Mouse (Mus musculus): ENCODE data around the gene Hist2h3b.

Hist2h3b gene

GRCm38 (mm10) chr3:96268051-96268775 is at the start of gene Hist2h3b:
Gene Hist2h3b (plus strand): TSS chr3:96268654.
- in situ Hi-C loops (cut with MboI), result loop anchor here (5.0 kb wide), 1 partner anchor 46 kb away; the partner anchor contains the start of genes Hist2h2ac and Hist2h2be

DNA sequence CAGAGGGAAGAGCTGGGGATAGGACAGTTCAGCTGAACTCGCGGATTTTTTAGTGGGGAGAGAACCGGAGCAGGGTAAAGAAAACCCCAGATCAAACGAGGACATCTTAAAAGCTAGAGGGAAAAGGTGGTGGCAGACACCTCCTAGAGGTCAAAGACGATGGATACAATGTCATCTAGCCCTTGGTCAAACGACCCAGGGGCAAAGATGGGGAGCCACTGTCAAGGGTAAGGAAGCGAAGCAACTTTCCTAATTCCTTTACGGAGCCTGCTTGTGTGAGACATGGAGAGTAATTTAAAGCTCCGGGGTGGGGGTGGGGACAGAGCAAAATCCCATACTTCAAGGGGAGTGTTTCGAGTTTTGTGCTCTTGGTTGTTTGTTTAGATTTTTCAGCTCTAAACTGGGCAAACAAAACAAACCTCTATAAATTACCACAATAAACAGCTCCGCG is 49.2 kb upstream of the Hist2h3b start:
- in situ Hi-C loops (cut with MboI), result no loop called here

GRCm38 (mm10) chr3:96219661-96220130 is 48.8 kb upstream of the Hist2h3b start, which contains the start of the genes Bola1 and Hist2h2ab:
Gene Bola1 (minus strand): TSS chr3:96219709.
Gene Hist2h2ab (plus strand): TSS chr3:96219865.
- in situ Hi-C loops (cut with MboI), result loop anchor here (5.0 kb wide), 1 partner anchor 48 kb away; the partner anchor contains the start of genes Hist2h2bb and Hist2h3b

DNA sequence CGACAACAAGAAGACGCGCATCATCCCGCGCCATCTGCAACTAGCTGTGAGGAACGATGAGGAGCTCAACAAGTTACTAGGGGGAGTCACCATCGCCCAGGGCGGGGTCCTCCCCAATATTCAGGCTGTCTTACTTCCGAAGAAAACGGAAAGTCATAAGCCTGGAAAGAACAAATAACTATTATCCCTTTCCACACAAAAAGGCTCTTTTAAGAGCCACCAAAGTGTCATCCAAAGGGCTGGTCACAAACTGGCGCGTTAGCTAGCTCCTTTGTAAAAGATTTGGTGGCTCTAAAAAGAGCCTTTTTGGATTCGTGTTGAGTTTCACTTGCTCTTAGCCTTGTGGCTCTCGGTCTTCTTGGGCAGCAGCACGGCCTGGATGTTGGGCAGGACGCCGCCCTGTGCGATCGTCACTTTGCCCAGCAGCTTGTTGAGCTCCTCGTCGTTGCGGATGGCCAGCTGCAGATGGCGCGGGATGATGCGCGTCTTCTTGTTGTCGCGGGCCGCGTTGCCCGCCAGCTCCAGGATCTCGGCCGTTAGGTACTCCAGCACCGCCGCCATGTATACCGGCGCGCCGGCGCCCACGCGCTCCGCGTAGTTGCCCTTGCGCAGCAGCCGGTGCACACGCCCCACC is 48.2 kb upstream of the Hist2h3b start:
- in situ Hi-C loops (cut with MboI), result loop anchor here (5.0 kb wide), 1 partner anchor 47 kb away; the partner anchor contains the start of genes Hist2h2bb and Hist2h3b

DNA sequence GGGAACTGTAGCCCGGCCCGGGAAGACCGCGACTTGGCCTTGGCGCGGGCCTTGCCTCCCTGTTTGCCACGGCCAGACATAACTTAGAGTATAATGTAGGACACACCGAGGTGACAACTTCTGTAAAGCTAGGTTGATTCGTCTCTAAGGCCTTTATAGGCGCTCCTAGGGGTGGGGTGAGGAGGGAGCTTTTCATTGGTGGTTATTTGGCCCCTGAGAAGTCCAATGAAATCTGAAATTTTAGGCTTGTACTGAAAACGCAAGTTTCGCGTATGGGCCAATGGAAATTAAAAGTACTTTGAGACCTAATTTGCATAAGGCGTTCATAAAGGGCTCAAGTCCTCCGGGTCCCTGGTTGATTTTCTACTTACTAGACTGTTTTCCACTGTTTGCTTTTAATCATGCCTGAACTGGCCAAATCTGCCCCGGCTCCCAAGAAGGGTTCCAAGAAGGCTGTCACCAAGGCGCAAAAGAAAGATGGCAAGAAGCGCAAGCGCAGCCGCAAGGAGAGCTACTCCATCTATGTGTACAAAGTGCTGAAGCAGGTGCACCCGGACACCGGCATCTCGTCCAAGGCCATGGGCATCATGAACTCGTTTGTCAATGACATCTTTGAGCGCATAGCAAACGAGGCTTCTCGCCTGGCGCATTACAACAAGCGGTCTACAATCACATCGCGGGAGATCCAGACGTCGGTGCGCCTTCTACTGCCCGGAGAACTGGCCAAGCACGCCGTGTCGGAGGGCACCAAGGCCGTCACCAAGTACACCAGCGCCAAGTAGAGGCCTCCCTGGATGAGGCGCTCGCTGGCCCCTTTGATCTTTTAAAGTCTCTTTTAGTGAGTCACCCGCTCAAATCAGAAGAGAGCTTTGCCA is 47.5 kb upstream of the Hist2h3b start, which contains the start of the genes Hist2h2ac and Hist2h2be:
TSS of gene Hist2h2ac (minus strand) at position 116 of the 875 bp plus-strand sequence.
TSS of gene Hist2h2be (plus strand) at position 355 of the 875 bp plus-strand sequence.
- in situ Hi-C loops (cut with MboI), result loop anchor here (5.0 kb wide), 1 partner anchor 46 kb away; the partner anchor contains the start of genes Hist2h2bb and Hist2h3b

GRCm38 (mm10) chr3:96221640-96222038 is 46.8 kb upstream of the Hist2h3b start:
- in situ Hi-C loops (cut with MboI), result loop anchor here (5.0 kb wide), 1 partner anchor 46 kb away; the partner anchor contains the start of genes Hist2h2bb and Hist2h3b

DNA sequence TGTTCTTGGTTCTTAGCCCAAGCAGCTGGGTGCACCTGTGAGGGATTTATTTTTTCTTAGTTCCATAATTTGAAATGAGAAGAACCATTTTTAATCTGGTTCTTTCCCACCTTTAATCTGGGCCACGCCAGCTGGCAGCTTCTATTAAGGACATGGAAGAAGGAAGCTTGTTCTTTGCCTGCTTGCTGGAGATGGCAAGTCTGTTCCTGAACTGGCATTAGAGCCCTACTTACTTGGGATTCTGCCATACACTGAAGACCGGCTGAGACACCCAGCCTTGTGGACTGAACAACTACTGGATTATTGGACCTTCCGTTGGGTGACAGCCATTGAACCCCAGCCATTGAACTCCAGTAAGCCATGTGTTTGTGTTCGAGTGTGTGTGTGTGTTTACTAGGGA is 45.7 kb upstream of the Hist2h3b start:
- in situ Hi-C loops (cut with MboI), result loop anchor here (5.0 kb wide), 1 partner anchor 45 kb away; the partner anchor contains the start of genes Hist2h2bb and Hist2h3b

DNA sequence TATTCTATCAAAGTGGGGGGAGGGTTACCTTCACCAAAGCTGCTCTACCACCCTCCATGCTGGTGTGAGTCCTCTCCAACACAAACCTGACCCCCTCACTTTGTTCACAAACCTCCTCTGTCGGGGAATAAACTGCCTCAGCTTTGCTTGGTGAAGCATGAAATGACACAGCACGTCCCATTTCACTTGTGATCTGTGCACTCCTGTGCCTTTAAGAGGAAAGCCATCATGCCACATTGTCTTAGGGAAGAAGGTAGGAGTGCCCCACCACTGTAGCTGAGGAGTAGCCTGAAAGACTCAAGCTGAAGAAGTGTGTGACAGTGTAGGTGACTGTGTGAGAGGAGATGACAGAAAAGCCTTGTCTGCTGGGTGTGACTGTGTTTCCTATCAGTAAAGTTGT is 43.0 kb upstream of the Hist2h3b start:
- in situ Hi-C loops (cut with MboI), result no loop called here

DNA sequence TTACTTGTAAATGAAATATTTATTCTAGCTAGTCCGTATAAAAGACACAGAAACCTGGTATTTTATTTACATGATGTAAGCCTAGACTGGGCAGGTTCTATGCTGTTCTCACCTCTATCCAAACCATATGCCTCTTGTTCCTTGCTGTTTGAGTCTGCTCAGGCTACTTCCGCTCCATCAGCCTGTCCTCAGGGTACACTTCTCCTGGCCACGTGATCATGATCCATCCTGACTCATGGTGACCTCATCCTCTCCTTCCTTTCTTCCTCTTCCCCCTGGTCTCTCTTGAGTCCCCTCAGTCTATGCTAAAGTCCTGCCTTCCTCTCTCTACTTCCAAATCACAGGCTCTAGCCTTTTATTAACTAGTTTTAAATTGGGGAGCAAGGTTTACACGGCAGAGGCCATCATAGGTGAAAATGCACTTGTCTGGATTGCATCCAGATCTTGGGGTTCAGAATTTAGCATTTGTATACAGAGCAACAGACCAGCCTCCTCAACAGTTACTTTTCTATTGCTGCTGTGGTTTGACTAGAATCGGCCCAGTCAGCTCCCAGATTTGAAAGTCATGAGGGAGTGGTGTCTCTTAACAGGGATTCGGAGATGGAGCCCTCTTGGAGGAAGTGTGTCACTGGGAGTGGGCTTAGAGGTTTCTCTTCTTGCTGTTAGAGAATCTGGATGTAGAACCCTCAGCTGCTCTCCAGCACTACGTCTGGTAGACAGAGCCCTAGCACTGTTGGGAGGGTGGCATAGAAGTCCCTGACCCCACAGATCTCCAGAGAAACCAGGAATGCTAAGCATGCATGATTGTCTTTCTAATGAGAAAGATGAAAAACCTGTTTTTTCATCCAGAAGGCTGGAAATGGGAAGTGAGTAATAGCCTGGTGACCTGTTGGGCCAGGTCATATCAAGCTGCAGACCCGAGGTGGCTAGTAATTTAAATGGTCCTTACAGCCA is 41.5 kb upstream of the Hist2h3b start:
- in situ Hi-C loops (cut with MboI), result no loop called here

- in situ Hi-C loops (cut with MboI), result no loop called here
These were observed 39.6 kb upstream of the Hist2h3b start for GRCm38 (mm10) chr3:96228828-96229227.

DNA sequence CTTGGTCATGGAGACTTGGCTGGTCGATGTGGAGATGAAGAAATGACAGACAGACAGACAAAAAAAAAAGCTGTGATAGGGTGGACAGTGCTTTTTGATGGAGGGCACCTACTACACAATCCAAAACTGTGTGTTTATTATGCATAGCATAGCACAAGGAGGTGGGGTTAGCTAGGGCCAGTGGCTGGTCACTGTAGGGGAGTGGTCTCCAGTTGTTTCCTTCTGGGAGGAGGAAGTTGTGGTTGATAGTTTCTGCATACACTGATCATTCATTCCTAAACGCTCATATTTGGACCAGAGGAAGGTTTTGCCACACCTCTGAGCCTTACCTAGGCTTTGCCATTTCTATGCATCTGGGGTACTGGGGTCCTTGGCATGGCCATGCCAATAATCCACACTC is 38.0 kb upstream of the Hist2h3b start:
- in situ Hi-C loops (cut with MboI), result no loop called here

GRCm38 (mm10) chr3:96230910-96231757 is 37.3 kb upstream of the Hist2h3b start:
- in situ Hi-C loops (cut with MboI), result no loop called here

DNA sequence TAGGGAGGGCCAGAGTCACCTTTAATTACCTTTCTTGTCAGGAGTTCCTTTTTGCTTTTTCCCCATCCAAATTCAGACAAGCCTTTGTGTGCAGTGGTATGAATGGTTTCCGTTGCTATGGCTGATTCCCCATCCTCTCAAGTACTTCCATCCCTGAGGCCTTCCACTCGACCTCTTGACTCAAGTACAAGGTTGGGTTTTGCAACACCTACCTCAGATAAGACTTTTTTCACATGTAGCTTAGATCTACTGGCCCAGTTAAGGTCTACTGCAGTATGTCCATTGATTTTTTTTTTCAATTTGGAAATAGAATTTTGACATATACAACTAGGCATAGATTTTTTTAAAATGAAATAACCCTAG is 36.7 kb upstream of the Hist2h3b start:
- in situ Hi-C loops (cut with MboI), result no loop called here

DNA sequence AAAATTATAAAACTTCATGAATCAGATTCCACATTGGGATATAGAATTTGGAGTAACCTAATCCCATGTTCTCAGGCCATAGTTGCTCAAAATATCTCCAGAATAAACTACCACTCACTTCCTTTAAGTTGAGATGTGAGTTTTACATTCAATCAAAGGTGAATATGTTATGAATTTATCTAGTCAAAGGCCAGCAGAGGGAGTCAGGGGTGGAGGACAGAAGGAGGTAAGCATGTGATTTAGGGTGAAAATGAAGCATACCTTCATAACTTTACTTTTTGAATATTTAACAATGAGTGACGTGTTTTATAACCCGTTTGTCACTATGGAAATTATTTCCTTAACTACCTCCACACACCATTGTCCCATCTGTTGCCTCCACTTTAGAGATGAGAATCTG is 33.5 kb upstream of the Hist2h3b start:
- in situ Hi-C loops (cut with MboI), result no loop called here

DNA sequence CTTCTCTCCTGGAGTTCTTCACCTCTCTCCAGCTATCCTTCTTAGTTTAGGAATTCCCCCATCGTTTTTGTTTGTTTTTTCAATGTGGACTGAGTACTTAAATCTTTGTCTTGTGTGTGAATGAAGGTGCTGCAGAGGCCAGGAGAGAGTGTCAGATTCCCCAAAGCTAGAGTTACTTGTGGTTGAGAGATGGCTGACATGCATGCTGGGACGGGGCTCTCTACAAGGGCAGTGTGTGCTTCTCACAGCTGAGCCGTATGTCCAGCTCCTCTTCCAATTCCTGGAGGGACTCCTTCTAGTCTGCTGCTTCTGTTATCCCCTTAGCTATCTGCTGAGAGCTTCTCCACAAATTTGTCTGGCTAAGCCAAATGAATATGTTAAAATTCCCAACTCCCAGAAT is 32.6 kb upstream of the Hist2h3b start:
- in situ Hi-C loops (cut with MboI), result no loop called here

DNA sequence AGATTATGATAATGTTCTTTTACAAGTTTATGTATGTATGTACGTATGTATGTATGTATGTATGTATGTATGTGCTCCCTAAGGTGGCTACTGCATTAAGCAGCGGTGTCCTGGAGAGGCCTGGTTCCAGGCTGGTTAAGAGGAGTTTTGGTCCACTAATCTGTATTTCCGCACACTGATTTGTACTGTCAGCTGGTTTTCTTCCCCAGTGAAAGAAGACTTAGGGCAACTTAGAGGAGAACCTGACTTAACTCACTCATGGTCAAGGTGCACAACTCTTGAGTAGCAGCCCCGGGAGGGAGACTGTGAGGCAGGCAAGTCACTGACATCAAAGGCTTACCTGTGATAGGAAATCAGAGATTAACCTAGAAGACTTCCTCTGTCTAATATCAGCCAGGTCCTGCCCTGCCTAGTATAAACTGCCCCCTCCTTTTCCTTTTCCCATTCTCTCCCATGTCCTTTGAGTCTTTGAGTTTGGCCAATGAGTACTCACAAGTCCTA is 31.6 kb upstream of the Hist2h3b start:
- in situ Hi-C loops (cut with MboI), result no loop called here

GRCm38 (mm10) chr3:96237335-96237903 is 31.0 kb upstream of the Hist2h3b start:
- in situ Hi-C loops (cut with MboI), result no loop called here

- in situ Hi-C loops (cut with MboI), result no loop called here
These were observed 30.4 kb upstream of the Hist2h3b start for GRCm38 (mm10) chr3:96237904-96238511.
